Mouse (Mus musculus) embryo, embryonic 10 days (tissue): ENCODE measurements at regions not wholly inside any gene's neighbourhood (a gene's known extent, or its start where the extent isn't known, plus 50 kb on each side); places are given as distances from the start of the nearest gene placed in this dataset.
A peak's percentile ranks its signal among the peaks of the same experiment; 100 is the strongest.

Experiments
- DNase-seq: peaks from one replicate; pipeline ENCODE4 v3.0.0-alpha.2; 2015; ENCODE audit warnings: low spot score

GRCm38 (mm10) chr9:60931290-60931689 is 136.9 kb downstream of the Uaca start:
- DNase-seq: no peak

- DNase-seq: no peak
These were observed 142.6 kb downstream of the Uaca start for GRCm38 (mm10) chr9:60936937-60937336.

- peak; percentile 94 for DNase-seq
These were observed 145.8 kb downstream of the Uaca start for GRCm38 (mm10) chr9:60939858-60940804.

- no peak for DNase-seq
These were observed 153.0 kb downstream of the Uaca start for GRCm38 (mm10) chr9:60947363-60947762.

- peak; percentile 49 for DNase-seq
These were observed 154.3 kb downstream of the Uaca start for GRCm38 (mm10) chr9:60948531-60949070.

GRCm38 (mm10) chr9:60950161-60950560 is 155.8 kb downstream of the Uaca start:
- DNase-seq: no peak

GRCm38 (mm10) chr9:60951071-60951561 is 156.8 kb downstream of the Uaca start:
- DNase-seq: peak; percentile 60

GRCm38 (mm10) chr9:60957438-60957837 is 163.1 kb downstream of the Uaca start:
- DNase-seq: no peak

GRCm38 (mm10) chr9:60959537-60959936 is 165.2 kb downstream of the Uaca start:
- DNase-seq: no peak

GRCm38 (mm10) chr9:60962086-60962485 is 167.7 kb downstream of the Uaca start:
- no peak for DNase-seq

GRCm38 (mm10) chr9:60965641-60966040 is 171.3 kb downstream of the Uaca start:
- DNase-seq: no peak

GRCm38 (mm10) chr9:60968281-60969031 is 174.1 kb downstream of the Uaca start:
- peak; percentile 16 for DNase-seq

GRCm38 (mm10) chr9:60972201-60972910 is 178.0 kb downstream of the Uaca start:
- no peak for DNase-seq

- no peak for DNase-seq
These were observed 180.2 kb downstream of the Uaca start for GRCm38 (mm10) chr9:60974546-60974945.

GRCm38 (mm10) chr9:60982383-60983085 is 188.2 kb downstream of the Uaca start:
- DNase-seq: peak; percentile 31

GRCm38 (mm10) chr9:60983246-60983645 is 188.9 kb downstream of the Uaca start:
- DNase-seq: peak; percentile 63

GRCm38 (mm10) chr9:60988113-60988512 is 193.8 kb downstream of the Uaca start:
- DNase-seq: no peak

- DNase-seq: no peak
These were observed 195.5 kb downstream of the Uaca start for GRCm38 (mm10) chr9:60989670-60990391.

GRCm38 (mm10) chr9:60991509-60991908 is 197.2 kb downstream of the Uaca start:
- DNase-seq: no peak

- no peak for DNase-seq
These were observed 199.3 kb downstream of the Uaca start for GRCm38 (mm10) chr9:60993661-60994060.
